In the genomic region with DNA sequence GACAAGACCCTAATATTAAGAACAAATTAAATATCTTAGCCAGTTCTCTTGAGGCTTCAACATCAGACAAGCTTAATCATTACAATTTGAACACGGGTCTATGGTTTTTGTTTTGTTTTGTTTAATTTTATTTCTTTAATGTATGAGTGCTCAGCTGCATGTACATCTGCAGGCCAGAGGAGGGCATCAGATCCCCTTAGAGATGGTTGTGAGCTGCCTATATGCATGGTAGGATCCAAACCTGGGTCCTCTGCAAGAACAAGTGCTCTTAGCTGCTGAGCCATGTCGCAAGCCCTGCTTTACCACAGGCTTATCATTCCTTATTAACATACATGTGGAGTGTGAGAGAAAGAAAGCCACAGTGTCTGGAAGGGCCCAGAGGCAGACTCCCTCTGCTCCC, we compare ENCODE assay signal across 9 mouse cellular contexts.
DNase-seq lines count a peak whose midpoint lies in the region; TF ChIP-seq lines count a peak whose summit lies in the region.
"Had no signal": no experiment of that assay in that cellular context is flagged by ENCODE, and none has a peak within 500 bp of the region (broad histone marks: within the 10 kb centered on the region; RNA-seq: fewer than 3 reads in every experiment).

No protein-coding gene starts in this region.

- no peak overlapping the region for H3K9ac ChIP-seq in CH12.LX (ENCODE audit: insufficient read depth, low read depth)
- H3K9ac ChIP-seq: embryonic facial prominence, embryonic 13.5 days had no signal

- H3K4me2 ChIP-seq in CH12.LX (ENCODE audit: insufficient read depth, low read depth, poor library complexity, severe bottlenecking): no peak overlapping the region
- H3K4me2 ChIP-seq: embryonic facial prominence, embryonic 13.5 days had no signal

- TF ChIP-seq RAD21 in CH12.LX (IDR thresholded peaks at IDR 0.05; ENCODE audit: low read depth, low read length): peak; percentile 70

- no peaks in the 10 kb centered on the region for H3K79me2 ChIP-seq in CH12.LX (replicated peaks; ENCODE audit: control insufficient read depth, extremely low read depth, insufficient read depth, poor library complexity, severe bottlenecking)

- TF ChIP-seq CTCF in CH12.LX (conservative IDR thresholded peaks at IDR 0.05 in 1 of 2, IDR thresholded peaks at IDR 0.05 in 1 of 2; ENCODE audit: low read depth in 2 of 2, low read length in 2 of 2): peak in 1 of 2 experiments; percentile 67; a peak in 2 of 4 replicates

- H3K27me3 ChIP-seq in CH12.LX (replicated peaks): no peaks in the 10 kb centered on the region
- H3K27me3 ChIP-seq: embryonic facial prominence, embryonic 13.5 days had no signal

- no peaks in the 10 kb centered on the region for H3K4me1 ChIP-seq in CH12.LX (ENCODE audit: control insufficient read depth in 1 of 2, insufficient read depth in 2 of 2)
- H3K4me1 ChIP-seq: embryonic facial prominence, embryonic 13.5 days had no signal

- peak; percentile 13 for DNase-seq in heart, postnatal 4 days
- no peak for DNase-seq in heart, adult 11 months
- DNase-seq in 3T3-L1 (ENCODE audit: low read depth, low spot score): peak; percentile 54
- DNase-seq in CH12.LX (ENCODE audit: extremely low read depth): peak; percentile 34
- peak; percentile 3 for DNase-seq in fibroblast of lung, adult 2 months (ENCODE audit: low read depth)
- DNase-seq in spleen, postnatal 4 days (ENCODE audit: low spot score in 2 of 2): no peak
- DNase-seq in cerebellum, adult 9-10 months: no peak
- DNase-seq: spleen, adult 18-20 months had no signal

- in situ Hi-C loops in CH12.LX (cut with MboI; ENCODE audit: low pct_ligation_motif_present, low pct_unique_long_range_greater_than_20kb, low sequenced_read_pairs): loop anchor here (25.0 kb wide), 1 partner anchor 361 kb away; no protein-coding TSS in a partner anchor

- H3K9me3 ChIP-seq in CH12.LX (replicated peaks; ENCODE audit: low read length): no peaks in the 10 kb centered on the region
- H3K9me3 ChIP-seq: embryonic facial prominence, embryonic 13.5 days had no signal

- no peak for TF ChIP-seq EP300 in CH12.LX (IDR thresholded peaks at IDR 0.05; ENCODE audit: low read length)

- H3K4me3 ChIP-seq in CH12.LX (replicated peaks in 1 of 3; ENCODE audit: low read depth in 2 of 3, low read length in 2 of 3, poor library complexity in 1 of 3): no peak overlapping the region
- H3K4me3 ChIP-seq: embryonic facial prominence, embryonic 13.5 days had no signal

- dilution Hi-C loops in CH12.LX (cut with MboI; ENCODE audit: extremely low pct_ligation_motif_present, extremely low pct_unique_long_range_greater_than_20kb, low sequenced_read_pairs): no loop called here

- H3K36me3 ChIP-seq in CH12.LX (replicated peaks in 1 of 2; ENCODE audit: control insufficient read depth in 1 of 2, insufficient read depth in 1 of 2, low read length in 1 of 2): no peaks in the 10 kb centered on the region
- H3K36me3 ChIP-seq: embryonic facial prominence, embryonic 13.5 days had no signal

- H3K27ac ChIP-seq in CH12.LX (ENCODE audit: insufficient read depth, low read depth): no peak overlapping the region
- H3K27ac ChIP-seq: embryonic facial prominence, embryonic 13.5 days had no signal

- TF ChIP-seq POLR2A in CH12.LX (IDR thresholded peaks at IDR 0.05; ENCODE audit: low read depth, low read length): no peak

TF ChIP-seq in CH12.LX, 34 proteins besides CTCF, POLR2A, EP300 and RAD21:
- TF ChIP-seq ZKSCAN1 (IDR thresholded peaks at IDR 0.05; ENCODE audit: borderline replicate concordance, low read depth, low read length) (no peak), SMC3 (IDR thresholded peaks at IDR 0.05; ENCODE audit: low read depth, low read length) (peak; percentile 66)

Comparison
In these comparisons a context has a peak if more than half of its experiments do, and no peak if none do; other contexts are left out.
1. DNase-seq: peak in heart, postnatal 4 days (single experiment), 3T3-L1 (single experiment), CH12.LX (single experiment) and fibroblast of lung, adult 2 months (single experiment); none in heart, adult 11 months (single experiment), spleen, postnatal 4 days (0 of 2) and cerebellum, adult 9-10 months (single experiment).